Mouse (Mus musculus): Measurements from ENCODE around the gene Unc119. TPM values are rescaled to one million over a fixed set of nuclear protein-coding genes. Genes with fewer than 3 reads are reported as not detected.

The Unc119 gene
- polyA plus RNA-seq, 1 experiment: 193 TPM

DNA sequence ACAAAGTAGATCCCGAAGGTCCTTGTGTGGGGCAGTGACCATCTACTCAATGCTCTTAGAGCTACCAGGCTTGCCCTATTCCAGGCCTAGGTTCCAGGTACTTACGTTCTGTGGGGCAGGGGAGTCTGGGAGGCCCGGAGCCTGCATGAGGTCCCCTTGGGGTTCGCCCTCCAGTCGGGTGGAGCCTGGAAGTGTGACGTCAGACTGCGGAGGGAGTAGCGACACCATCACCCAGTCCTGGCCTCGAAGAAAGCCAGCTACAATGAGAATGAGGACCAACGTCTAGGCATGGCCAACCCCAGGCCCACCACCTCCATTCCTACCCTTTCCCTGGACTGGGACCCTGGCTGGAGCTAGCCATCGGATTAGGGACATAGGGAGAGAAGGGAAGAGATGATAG is 28.4 kb downstream of the Unc119 start:
- DNase-seq (ENCODE audit: low read depth): no peak

- DNase-seq (ENCODE audit: low read depth): no peak
Observed at GRCm38 (mm10) chr11:78372166-78372565, 28.9 kb downstream of the Unc119 start.

DNA sequence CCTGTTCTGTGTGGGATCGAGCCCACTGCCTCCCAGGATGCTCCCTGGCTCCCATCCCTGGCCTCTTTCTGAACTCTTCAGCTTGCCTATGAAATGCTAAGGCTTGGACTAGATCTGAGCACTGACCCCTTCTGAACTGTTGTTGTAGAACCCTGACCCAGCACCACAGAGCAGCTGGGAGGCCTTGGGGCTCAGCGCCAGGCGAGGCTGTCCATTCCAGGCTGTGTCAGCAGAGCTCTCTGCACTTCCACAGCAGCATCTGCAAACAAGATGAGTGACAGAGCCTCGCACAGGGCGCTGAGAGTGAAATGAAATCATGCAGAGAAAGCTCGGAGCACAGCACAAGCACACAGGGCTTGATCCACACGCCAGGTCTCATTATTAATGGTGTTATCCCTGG is 29.3 kb downstream of the Unc119 start:
- DNase-seq (ENCODE audit: low read depth): no peak

- no peak for DNase-seq (ENCODE audit: low read depth)
Observed at GRCm38 (mm10) chr11:78374147-78374546, 30.9 kb downstream of the Unc119 start.

DNA sequence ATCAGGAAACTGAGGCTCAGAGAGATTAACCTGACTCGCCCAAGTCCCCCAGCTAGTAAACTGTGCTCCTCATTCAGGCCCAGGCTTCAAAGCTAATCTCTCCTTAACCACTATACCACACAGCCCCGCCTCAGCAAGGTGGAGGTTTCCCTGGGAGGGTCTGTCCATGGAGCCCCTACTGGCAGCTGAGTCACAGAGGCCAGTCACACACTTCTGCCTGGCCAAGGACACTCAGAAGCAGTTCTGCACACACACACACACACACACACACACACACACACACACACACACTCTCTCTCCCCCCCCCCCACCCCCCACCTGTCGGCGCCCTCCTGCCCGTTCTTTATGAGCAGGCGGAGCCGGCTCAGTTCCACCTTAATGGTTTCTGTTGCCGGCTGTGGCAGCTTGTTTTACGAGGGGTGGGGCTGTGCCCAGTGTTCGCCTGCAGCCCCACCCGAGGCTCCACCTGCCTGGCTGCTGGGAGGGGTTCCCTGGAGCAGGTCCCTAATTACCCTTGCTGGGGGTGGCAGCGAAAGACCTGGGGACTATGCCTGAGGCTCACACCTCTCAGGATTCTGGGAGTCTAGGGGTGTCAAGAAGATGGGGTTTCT is 34.4 kb downstream of the Unc119 start:
- DNase-seq (ENCODE audit: low read depth): no peak

- no peak for DNase-seq (ENCODE audit: low read depth)
Observed at GRCm38 (mm10) chr11:78380351-78380750, 37.1 kb downstream of the Unc119 start.

DNA sequence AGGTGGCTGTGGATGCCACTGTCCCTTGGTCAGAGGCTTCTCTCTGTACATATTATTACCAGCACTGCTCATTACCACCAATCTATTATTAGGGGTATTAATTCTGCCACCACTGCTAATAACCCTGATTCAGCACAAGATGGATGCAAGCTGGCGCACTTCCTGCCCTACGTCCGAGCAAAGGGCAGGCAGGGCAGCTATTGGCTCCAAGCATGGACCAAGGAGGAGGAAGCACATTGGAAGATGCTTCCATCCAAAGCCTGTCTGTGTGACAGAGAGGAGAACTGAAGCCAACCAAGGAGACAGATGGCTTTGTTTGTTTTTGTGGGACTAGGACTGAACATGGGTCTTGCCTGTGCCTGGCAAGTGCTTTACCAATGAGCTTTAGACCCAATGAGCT is 37.7 kb downstream of the Unc119 start:
- no peak for DNase-seq (ENCODE audit: low read depth)

- no peak for DNase-seq (ENCODE audit: low read depth)
Observed at GRCm38 (mm10) chr11:78382286-78382685, 39.0 kb downstream of the Unc119 start.

DNA sequence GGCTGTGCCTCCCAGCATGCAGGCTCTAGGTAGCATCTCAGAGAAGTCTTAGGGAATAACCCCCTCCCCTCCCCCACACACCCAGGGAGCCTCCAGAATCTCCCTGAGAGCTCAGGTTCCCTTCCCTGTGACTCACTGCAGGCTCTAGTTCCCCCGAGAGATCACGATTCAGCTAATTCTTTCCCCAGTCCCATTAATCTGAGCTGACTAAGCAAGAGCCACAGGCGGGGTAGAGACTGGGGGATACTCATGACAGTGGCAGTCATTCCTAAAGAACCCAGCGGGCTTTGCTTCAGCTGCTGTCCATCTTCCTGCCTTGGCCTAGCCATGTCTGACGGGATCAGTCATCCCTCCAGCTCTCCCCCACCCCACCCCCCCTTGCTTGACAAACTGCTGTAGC is 39.4 kb downstream of the Unc119 start:
- DNase-seq (ENCODE audit: low read depth): no peak

DNA sequence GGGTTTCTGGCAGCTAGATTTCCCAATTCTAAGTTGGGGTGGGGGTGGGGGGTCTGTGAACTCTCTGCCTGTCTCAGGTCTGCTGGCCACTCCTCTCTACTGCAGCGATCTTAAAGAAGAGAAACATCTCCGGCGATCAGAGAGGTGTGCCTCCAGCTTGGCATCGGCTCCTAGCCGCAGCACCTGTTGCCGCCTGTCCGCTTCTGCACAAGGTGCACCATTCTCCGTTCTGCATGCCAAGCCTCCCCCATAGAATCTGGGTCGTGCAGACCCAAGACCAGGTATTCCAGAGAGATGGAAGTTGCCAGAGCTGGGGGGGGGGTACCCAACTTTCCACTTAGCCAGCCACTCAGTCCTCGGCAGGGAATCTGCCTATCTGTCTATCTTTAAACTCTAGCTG is 42.5 kb downstream of the Unc119 start:
- no peak for DNase-seq (ENCODE audit: low read depth)

GRCm38 (mm10) chr11:78386508-78387043 is 43.3 kb downstream of the Unc119 start, which contains the start of gene Foxn1:
Foxn1 (minus strand) TSS chr11:78386558.
- no peak for DNase-seq (ENCODE audit: low read depth)

DNA sequence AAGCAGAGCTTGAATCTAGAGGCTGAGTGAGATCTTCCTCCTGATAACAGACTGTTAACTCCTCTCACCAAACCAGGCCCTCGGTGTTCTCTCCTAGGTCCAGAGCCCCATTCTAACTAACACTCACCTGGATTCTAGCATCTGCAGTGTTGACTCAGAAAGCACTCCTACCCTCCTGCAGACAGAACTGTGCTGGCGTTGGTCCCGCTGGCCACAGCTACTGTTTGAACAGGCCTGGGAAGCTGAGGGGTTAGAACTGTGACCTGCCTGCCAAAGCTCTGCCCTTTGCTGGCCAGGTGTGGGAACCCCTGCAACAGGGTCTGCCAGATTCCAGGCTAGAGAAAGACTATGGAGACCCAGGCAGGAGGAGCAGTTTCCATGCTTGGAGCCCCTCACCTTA is 49.4 kb downstream of the Unc119 start:
- no peak for DNase-seq (ENCODE audit: low read depth)

DNA sequence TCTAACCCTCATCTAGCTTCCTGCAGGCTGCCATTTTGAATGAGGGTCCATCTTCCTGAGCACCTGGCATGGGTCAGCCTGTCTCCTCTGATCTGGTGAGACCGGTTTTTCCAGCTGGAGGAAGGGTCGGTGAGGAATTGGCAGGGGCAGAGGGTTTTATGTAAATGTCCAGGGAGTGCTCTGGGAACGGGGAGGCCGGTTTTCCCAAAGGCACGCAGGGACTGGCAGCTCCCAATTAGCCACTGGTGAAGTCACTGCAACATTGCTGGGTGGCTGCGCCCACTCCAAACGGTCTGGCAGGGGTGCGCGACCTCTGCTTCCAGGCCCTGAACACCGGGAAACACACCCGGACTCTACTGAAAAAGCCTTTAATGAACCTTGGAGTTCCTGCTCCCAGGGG is 53.7 kb downstream of the Unc119 start:
- DNase-seq (ENCODE audit: low read depth): no peak

DNA sequence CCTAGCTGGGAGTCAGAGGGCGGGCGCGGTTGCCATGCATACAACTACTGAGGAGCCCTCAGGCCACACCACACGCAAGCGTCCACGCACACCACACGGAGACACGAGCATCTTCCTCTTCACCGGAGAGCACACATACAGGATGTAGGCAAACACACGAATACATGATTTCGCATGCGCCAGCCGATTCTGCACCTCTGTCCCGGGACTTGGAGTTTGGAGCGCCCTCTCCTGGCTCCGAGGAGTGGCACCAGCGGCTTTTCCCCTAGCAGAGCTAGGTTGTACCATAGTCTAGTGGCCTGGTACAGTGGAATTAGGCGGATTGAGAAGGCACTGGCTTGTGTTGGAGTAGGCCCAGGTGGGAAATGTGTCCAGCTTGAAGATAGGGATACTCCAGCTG is 54.1 kb downstream of the Unc119 start:
- no peak for DNase-seq (ENCODE audit: low read depth)

DNA sequence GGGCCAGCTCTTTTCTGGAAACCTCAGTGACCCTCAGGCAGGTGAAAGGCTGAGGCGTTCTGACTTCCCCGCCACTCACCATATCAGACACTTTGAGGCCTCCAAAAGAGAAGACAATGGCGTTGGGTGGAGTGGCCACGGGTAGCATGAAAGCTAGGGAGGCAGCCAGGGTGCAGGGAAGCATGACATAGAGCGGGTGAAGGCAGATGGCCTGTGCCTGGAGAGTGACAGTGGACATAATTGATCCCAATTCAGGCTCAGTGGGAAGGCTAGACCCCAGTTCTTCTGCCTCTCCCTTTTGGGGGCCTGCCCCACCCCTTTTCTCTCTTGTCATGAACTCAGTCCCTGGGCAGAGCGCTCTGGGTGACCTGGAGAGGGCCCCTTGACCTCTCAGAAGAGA is 54.9 kb downstream of the Unc119 start:
- DNase-seq (ENCODE audit: low read depth): no peak

Other genes starting within 250 kb of the Unc119 start
- 15.7 and 20.7 TPM in 2 replicates for gene Fam222b, start 248.8 kb upstream of the Unc119 start, polyA plus RNA-seq (2012; rRNA removed)
- gene Traf4, start 177.9 kb upstream of the Unc119 start, polyA plus RNA-seq (2012; rRNA removed): 34.7 and 38.2 TPM in 2 replicates
- gene Nek8, start 166.8 kb upstream of the Unc119 start, polyA plus RNA-seq (2012; rRNA removed): 17.3 and 19.3 TPM in 2 replicates
- 128 and 143 TPM in 2 replicates for gene Tlcd1, start 166.8 kb upstream of the Unc119 start, polyA plus RNA-seq (2012; rRNA removed)
- 284 and 314 TPM in 2 replicates for gene Rpl23a, start 159.9 kb upstream of the Unc119 start, polyA plus RNA-seq (2012; rRNA removed)
- gene Rab34, start 155.1 kb upstream of the Unc119 start, polyA plus RNA-seq (2012; rRNA removed): 78.6 and 114 TPM in 2 replicates
- gene Proca1, start 150.1 kb upstream of the Unc119 start, polyA plus RNA-seq (2012; rRNA removed): 4.6 and 6.2 TPM in 2 replicates
- 161 and 190 TPM in 2 replicates for gene Sdf2, start 97.7 kb upstream of the Unc119 start, polyA plus RNA-seq (2012; rRNA removed)
- 14.8 and 25.0 TPM in 2 replicates for gene Supt6, start 97.5 kb upstream of the Unc119 start, polyA plus RNA-seq (2012; rRNA removed)
- gene 2610507B11Rik, start 81.7 kb upstream of the Unc119 start, polyA plus RNA-seq (2012; rRNA removed): 99.8 and 106 TPM in 2 replicates
- gene BC030499, start 52.6 kb upstream of the Unc119 start, polyA plus RNA-seq (2012; rRNA removed): 0.13 and 0.20 TPM in 2 replicates
- gene Spag5, start 42.0 kb upstream of the Unc119 start, polyA plus RNA-seq (2012; rRNA removed): 1.2 and 1.4 TPM in 2 replicates
- 34.4 and 59.8 TPM in 2 replicates for gene Aldoc, start 20.5 kb upstream of the Unc119 start, polyA plus RNA-seq (2012; rRNA removed)
- 69.5 and 94.1 TPM in 2 replicates for gene Pigs, start 15.1 kb upstream of the Unc119 start, polyA plus RNA-seq (2012; rRNA removed)
- gene Foxn1, start 43.1 kb downstream of the Unc119 start, polyA plus RNA-seq (2012; rRNA removed): not detected in 2 replicates
- 8.7 and 12.2 TPM in 2 replicates for gene Slc13a2, start 78.7 kb downstream of the Unc119 start, polyA plus RNA-seq (2012; rRNA removed)
- gene Slc46a1, start 122.2 kb downstream of the Unc119 start, polyA plus RNA-seq (2012; rRNA removed): 58.5 and 77.0 TPM in 2 replicates
- gene Sarm1, start 154.3 kb downstream of the Unc119 start, polyA plus RNA-seq (2012; rRNA removed): 4.1 and 5.8 TPM in 2 replicates
- 17.1 and 23.1 TPM in 2 replicates for gene Vtn, start 155.6 kb downstream of the Unc119 start, polyA plus RNA-seq (2012; rRNA removed)
- not detected in 2 replicates for gene Sebox, start 160.0 kb downstream of the Unc119 start, polyA plus RNA-seq (2012; rRNA removed)
- 20.4 and 20.5 TPM in 2 replicates for gene Tmem199, start 168.7 kb downstream of the Unc119 start, polyA plus RNA-seq (2012; rRNA removed)
- gene Poldip2, start 168.7 kb downstream of the Unc119 start, polyA plus RNA-seq (2012; rRNA removed): 77.0 and 81.6 TPM in 2 replicates
- 42.1 and 46.2 TPM in 2 replicates for gene Tnfaip1, start 192.8 kb downstream of the Unc119 start, polyA plus RNA-seq (2012; rRNA removed)
- 98.4 and 124 TPM in 2 replicates for gene Ift20, start 192.9 kb downstream of the Unc119 start, polyA plus RNA-seq (2012; rRNA removed)
- gene Tmem97, start 207.3 kb downstream of the Unc119 start, polyA plus RNA-seq (2012; rRNA removed): 28.2 and 31.0 TPM in 2 replicates